Mouse (Mus musculus) urinary bladder, postnatal 36 days (tissue): ENCODE results near the gene Gm42517.

ENCODE experiments used
- DNase-seq, 2 experiments: peaks; one replicate each; pipeline ENCODE4 v3.0.0; 2022; ENCODE audit warnings: low spot score in 2 of 2, mixed read lengths in 1 of 2

The Gm42517 gene

GRCm38 (mm10) chr5:108367871-108368332 is at the start of gene Gm42517:
Gene Gm42517, minus strand, starts transcription at chr5:108367922.
- no peak for DNase-seq

- no peak for DNase-seq
Observed at GRCm38 (mm10) chr5:108414711-108415110, 47.0 kb upstream of the Gm42517 start.

- no peak for DNase-seq
Observed at GRCm38 (mm10) chr5:108406977-108407376, 39.3 kb upstream of the Gm42517 start.

DNA sequence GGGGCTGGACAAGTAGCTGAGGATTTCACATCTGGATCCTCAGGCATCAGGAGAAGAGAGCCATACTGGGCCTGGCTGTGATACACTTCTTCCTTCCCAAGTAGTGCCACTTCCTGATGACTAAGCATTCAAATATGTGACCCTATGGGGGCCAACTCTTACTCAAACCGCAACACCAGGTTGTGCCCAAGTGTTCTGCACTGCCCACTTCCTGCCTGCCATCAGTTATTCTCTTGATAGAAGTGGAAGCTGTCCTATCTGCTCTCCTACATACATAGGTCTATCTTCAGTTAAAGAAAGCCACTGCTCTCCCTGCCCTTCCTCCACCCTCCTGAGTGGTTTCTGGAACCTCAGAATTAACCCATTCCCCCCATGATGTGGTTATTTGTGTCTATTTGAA is 37.7 kb upstream of the Gm42517 start:
- DNase-seq = no peak

DNA sequence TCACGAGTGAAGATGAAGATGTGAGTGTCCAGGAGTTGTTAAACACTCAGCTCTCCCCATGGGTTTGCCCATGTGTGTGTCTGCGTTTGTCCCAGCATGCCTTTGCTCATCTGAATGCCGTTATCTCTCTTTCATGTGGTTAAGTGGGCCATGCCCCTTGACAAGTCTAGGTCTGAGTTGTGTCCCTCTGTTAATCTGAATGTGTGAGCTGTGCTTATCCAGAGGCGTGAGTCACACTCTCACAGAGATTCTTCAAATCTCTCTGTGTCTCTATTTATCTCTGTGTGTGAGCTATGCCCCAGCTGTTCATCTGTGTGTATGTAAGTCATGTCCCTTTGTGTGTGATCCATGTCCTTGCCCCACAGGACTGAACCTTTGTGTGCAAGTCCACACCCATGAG is 35.7 kb upstream of the Gm42517 start:
- DNase-seq = no peak

DNA sequence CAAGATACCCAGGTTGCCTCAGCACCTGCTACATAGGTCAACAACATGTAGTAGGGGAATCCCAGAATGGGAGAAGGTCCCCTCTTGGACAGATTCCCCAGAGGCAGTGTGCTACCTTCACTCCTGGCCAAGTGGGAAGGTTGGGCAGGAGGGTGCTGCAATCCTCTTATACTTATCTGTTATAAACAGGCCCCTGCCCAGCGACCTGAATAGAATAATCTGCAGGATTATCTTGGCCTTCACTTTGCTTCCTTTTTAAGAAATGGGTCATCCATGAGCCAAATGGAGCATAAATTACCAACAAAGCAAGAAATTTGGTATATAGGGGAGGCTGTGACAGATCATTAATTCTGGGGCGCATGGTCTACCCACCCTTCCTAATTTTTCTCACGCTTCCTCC is 22.0 kb upstream of the Gm42517 start:
- no peak for DNase-seq

DNA sequence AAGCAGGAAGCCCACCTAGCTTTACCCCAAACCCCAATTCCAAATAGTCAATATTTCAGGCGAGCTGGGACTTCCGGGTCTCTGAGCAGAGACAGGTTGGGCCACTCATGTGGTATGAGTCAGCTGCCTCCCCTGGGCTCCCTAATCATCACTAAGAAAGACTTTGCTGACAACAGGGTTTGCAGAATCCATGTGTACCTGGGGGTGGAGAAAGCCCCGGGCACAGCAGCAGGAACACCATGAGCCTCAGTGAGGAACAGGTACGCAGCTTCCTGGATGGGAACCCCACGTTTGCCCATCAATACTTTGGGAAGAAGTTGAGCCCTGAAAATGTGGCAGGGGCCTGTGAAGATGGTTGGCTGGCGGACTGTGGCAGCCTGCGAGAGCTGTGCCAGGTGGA is 20.5 kb upstream of the Gm42517 start, which contains the start of gene Pde6b:
Gene Pde6b (plus strand): TSS at position 191 of the 400 bp plus-strand sequence.
- no peak for DNase-seq

GRCm38 (mm10) chr5:108386449-108386848 is 18.7 kb upstream of the Gm42517 start:
- no peak for DNase-seq

DNA sequence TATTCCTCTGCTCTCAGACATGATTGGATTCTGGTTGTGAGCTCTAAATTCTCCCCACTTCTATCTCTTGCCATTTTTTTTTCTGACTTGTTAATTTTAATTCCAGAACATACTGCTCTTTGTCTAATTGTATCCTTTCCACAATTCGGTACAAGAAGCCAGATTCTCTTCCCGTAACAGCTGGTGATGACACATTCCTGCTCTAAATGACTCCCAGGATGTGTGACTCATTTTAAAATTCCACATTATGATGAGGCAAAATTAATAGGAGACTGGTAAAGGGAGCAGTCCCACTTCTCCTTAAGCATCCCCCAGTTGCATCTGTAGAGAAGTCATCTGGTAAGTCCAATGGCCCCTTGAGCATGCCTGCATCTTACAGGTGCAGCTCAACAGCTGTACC is 17.9 kb upstream of the Gm42517 start:
- no peak for DNase-seq

DNA sequence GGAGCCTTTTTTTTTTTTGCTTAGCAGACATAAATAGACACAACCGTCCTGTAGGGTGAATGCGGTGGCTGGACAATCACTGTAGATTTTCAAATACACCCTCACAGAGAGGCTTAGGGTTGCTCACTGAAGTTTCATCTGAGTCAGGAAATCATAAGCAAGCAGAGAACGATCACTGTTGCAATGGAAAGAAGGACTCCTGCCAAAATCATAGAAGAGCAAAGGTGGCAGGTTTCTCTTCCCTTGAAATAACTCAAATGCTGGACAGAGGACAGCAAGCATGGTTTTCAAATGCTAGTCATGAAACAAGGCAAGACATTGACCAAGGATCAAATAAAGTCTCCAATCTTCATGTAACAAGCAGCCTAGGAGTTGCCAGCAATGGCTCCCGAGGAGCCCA is 10.6 kb upstream of the Gm42517 start:
- DNase-seq = no peak

DNA sequence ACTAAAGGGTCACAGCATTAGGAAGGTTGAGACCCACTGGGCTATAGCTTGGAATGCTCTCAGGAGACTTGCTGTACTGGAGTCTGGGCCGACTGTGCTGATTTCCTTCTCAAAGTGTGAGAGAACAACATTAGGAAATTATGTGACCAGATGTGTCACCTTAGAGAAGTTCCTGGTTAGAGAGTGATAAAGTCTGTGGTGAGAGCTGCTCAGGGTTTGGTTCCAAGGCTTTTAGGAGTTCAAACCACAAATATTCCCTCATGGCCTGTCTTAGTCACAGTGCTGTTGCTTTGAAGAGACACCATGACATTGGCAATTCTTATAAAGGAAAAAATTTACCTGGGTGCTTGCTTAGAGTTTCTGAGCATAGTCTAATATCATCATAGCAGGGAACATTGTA is 8.3 kb upstream of the Gm42517 start:
- DNase-seq = no peak

DNA sequence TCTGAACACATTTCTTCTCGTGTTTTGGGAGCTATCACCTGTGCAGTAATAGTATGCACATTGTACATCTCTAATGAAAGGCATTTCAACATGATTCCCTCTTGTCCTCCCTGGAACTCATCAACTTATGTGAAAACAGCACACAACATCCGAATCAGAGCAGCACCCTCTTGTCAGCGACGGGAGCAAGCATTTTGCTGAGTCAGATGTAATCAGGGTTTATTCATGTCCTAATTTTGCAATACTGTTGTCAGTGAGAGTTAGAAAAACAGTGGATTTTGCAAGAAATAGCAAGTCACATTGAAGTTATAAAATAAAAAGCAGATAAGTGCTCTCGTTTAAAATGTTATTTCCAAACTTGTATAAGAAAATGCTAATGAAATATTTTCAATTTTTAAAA is 6.4 kb upstream of the Gm42517 start:
- no peak for DNase-seq

- DNase-seq = no peak
Observed at GRCm38 (mm10) chr5:108369964-108370363, 2.2 kb upstream of the Gm42517 start.

DNA sequence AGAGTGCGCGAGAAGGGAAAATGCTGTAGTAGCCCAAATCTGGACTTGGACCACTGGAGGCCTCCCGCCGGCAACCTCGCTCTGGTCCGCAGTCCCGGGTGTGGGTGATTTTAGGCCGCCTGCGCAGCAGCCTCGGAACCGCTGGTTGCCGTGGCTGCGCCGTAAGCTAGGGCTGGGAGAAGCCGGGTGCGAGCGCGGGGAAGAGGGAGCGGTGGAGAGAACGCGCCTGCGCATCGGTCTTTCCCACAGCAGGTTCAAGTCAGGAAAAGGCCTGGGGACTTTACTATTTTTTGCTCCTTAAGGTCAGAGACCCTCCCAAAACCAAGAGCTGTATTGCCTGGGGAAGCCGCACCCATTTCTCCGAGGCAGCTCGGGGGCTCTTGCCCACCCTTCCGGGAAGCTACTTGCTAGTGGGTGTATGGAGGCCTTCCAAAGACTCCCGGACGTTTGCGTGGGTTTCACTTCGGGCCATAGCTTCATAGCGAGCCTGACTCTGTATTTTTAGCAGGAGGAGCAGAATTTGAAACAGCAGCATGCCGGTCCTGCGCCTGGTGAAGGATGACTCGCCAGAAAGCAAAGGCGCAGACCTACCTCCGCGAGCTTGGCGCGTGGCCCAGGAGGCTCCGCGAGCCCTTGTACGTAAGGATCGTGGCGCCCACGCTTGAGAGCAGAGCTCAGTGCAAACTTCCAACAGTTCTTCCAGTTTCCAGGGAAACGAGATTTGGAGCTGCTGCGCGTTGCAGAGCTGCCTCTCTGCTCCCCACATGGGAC is 1.3 kb upstream of the Gm42517 start:
- peak in 1 of 2 experiments; percentile 24 for DNase-seq

DNA sequence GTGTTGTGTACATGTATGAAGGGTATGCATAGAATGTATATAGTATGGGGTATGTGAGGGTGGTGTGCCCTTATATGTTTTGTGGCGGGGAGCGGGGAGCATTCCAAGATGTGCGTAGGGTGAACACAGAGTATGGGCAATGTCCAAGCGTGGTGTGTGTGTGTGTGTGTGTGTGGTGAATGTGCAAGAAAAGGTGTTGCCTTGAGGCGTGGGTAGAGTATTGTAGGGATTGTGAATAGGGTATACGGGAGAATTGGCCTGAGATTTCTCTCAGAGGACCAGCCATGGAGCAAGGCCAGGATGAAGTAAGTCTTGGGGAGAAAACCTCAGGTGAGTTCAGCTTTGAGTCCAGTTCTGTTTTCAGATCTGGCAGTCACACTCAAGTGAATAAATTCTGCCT is 724 bp upstream of the Gm42517 start:
- no peak for DNase-seq

- DNase-seq = peak; percentile 32 to 54
Observed at GRCm38 (mm10) chr5:108366984-108367841, 509 bp downstream of the Gm42517 start.

GRCm38 (mm10) chr5:108366328-108366983 is 1.3 kb downstream of the Gm42517 start:
- no peak for DNase-seq

DNA sequence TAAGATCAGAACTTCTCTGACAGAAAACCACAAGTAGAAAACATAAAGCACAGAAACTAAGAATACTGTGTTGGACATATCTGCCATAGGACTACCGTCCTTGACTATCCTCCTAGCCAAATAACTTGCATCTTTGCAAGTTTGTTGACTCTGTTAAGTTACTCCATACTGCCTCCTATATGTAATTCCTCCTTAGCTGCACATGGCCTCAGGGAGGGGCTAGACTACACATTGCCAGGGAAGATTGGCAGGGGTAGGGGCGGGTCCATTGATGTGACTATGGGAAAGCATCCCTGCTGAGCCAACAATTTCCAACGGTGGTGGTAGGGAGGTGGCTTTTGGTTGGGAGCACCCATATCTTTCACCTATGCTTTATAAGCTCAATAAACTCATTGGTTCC is 5.4 kb downstream of the Gm42517 start:
- no peak for DNase-seq

DNA sequence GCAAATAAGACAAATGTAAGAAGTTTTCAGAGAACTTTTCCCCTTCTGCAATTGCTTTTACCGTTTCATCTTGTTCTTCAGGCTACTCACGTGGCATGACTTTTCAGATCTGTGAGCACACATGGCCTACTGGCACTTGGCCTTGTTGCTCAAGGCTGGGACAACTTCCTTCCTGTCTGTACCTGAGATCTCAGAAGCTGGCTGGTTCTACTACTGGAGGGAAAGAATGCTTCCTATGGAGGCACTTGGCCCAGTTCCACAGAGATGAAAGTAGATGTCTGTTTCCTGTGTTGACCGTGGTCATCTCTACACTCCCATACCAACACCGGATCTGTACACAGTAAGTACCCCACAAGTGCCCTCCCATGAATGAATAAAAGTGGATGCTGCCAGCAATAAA is 7.5 kb downstream of the Gm42517 start:
- DNase-seq = no peak

DNA sequence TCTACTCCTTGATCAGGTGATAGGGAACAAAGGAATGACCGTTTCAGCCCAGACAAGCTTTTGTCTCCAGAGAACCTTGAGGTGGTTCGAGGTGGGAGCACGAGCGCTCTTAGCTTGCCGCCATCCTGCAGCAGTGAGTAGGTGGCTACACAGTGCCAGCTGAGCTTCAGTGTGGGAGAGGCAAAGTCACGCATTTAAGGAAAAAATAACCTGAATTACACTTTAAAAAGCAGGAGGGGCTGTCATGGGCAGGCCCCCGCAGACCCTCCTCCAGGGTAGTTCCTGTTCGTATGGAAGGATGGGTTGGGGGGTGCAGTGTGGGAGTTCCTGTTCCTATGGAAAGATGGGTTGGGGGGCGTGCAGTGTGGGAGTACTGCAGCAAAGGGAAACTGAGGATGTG is 8.2 kb downstream of the Gm42517 start:
- DNase-seq = no peak

GRCm38 (mm10) chr5:108357862-108358261 is 9.9 kb downstream of the Gm42517 start:
- no peak for DNase-seq

DNA sequence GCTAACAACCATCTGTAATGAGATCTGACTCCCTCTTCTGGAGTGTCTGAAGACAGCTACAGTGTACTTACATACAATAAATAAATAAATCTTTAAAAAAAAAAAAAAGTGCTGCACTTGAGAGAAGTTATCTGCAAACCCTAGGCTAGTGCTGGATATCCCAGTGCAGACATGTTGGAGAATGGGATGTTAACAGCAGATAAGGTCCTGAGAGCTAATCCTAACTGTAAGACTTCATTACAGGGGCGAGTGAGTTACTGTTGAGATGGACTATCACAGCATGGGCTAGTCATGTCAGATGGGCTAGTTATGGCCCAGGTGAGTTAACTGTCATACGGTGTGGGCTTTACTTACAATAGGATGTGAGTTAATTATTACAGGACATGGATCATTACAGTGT is 13.7 kb downstream of the Gm42517 start:
- no peak for DNase-seq
